Mouse (Mus musculus): ENCODE measurements around the gene H2-M5. TPM values are rescaled to one million over a fixed set of nuclear protein-coding genes. Genes with fewer than 3 reads are reported as not detected.
"Not testable (repeated sequence)": the region's sequence is repeated elsewhere in the genome, so short reads cannot be mapped to it uniquely, and the experiment has no call there.

Gene H2-M5
- polyA plus RNA-seq (2014; fragmentation: Nextera tagmentation; extraction: Ambion mirVana): 0.17 and 0.22 TPM in 2 replicates

GRCm38 (mm10) chr17:36989437-36989836 is at the start of gene H2-M5:
Gene H2-M5, minus strand, starts transcription at chr17:36989537.
- ATAC-seq (ENCODE audit: insufficient read depth): no peak
- H3K4me2 ChIP-seq: peak within 1 kb of the TSS; percentile 44
- H3K9me3 ChIP-seq (ENCODE audit: low read depth, low read length): no peaks in the 10 kb centered on the region
- peaks cover 13% of the 10 kb centered on the region; the same call in 1 of the 2 replicates for H3K27me3 ChIP-seq (ENCODE audit: insufficient read depth, low read length)
- no peak within 1 kb of the TSS for H3K9ac ChIP-seq
- no peak within 1 kb of the TSS for H3K4me3 ChIP-seq (ENCODE audit: low read depth, low read length)
- H3K4me1 ChIP-seq (ENCODE audit: insufficient read depth): no peaks in the 10 kb centered on the region
- TF ChIP-seq CTCF (IDR thresholded peaks at IDR 0.05; ENCODE audit: low read depth): no peak
- 21% methylated on average over 5 of the region's 5 CpGs for WGBS
- H3K27ac ChIP-seq (ENCODE audit: low read depth): no peak within 1 kb of the TSS
- DNase-seq: no peak
- no peaks in the 10 kb centered on the region for H3K36me3 ChIP-seq (ENCODE audit: insufficient read depth)

GRCm38 (mm10) chr17:37029162-37029561 is 39.8 kb upstream of the H2-M5 start:
- Histone ChIP-seq H3K27me3 (ENCODE audit: insufficient read depth, low read length) (no peaks in the 10 kb centered on the region), H3K27ac (ENCODE audit: low read depth) (peak overlapping the region; percentile 97), H3K36me3 (ENCODE audit: insufficient read depth) (no peaks in the 10 kb centered on the region), H3K9ac (0 out of 2 replicates have a peak overlapping the region, but pooled peaks have one; percentile 47), H3K4me3 (ENCODE audit: low read depth, low read length) (peak overlapping the region; percentile 41), H3K4me2 (peak overlapping the region; percentile 60), H3K4me1 (ENCODE audit: insufficient read depth) (no peaks in the 10 kb centered on the region), H3K9me3 (ENCODE audit: low read depth, low read length) (no peaks in the 10 kb centered on the region)
- 63% methylated on average over 8 of the region's 8 CpGs for WGBS
- DNase-seq (no peak), ATAC-seq (ENCODE audit: insufficient read depth) (peak; percentile 13; the same call in 1 of the 2 replicates)
- TF ChIP-seq CTCF (IDR thresholded peaks at IDR 0.05; ENCODE audit: low read depth): no peak

- WGBS: under 1% methylated on average over 14 of the region's 14 CpGs
- Histone ChIP-seq H3K4me1 (ENCODE audit: insufficient read depth) (no peaks in the 10 kb centered on the region), H3K27ac (ENCODE audit: low read depth) (peak overlapping the region; percentile 97), H3K4me2 (peak overlapping the region; percentile 60), H3K36me3 (ENCODE audit: insufficient read depth) (no peaks in the 10 kb centered on the region), H3K9ac (peak overlapping the region; percentile 47), H3K27me3 (ENCODE audit: insufficient read depth, low read length) (no peaks in the 10 kb centered on the region), H3K9me3 (ENCODE audit: low read depth, low read length) (no peaks in the 10 kb centered on the region), H3K4me3 (ENCODE audit: low read depth, low read length) (peak overlapping the region; percentile 41)
- DNase-seq (peak; percentile 98), ATAC-seq (ENCODE audit: insufficient read depth) (peak; percentile 99)
- TF ChIP-seq CTCF (IDR thresholded peaks at IDR 0.05; ENCODE audit: low read depth): no peak
Measured at GRCm38 (mm10) chr17:37028683-37029120, 39.4 kb upstream of the H2-M5 start.

- peak; percentile 62 for ATAC-seq (ENCODE audit: insufficient read depth)
Measured at GRCm38 (mm10) chr17:37028212-37028611, 38.9 kb upstream of the H2-M5 start.

GRCm38 (mm10) chr17:37027486-37027885 is 38.1 kb upstream of the H2-M5 start:
- H3K9ac ChIP-seq: no peak overlapping the region
- no peaks in the 10 kb centered on the region for H3K9me3 ChIP-seq (ENCODE audit: low read depth, low read length)
- no peaks in the 10 kb centered on the region for H3K36me3 ChIP-seq (ENCODE audit: insufficient read depth)
- H3K4me2 ChIP-seq: no peak overlapping the region
- H3K27ac ChIP-seq (ENCODE audit: low read depth): peak overlapping the region; percentile 97
- 93% methylated on average over 4 of the region's 4 CpGs for WGBS
- ATAC-seq (ENCODE audit: insufficient read depth): no peak
- no peaks in the 10 kb centered on the region for H3K4me1 ChIP-seq (ENCODE audit: insufficient read depth)
- H3K4me3 ChIP-seq (ENCODE audit: low read depth, low read length): no peak overlapping the region
- no peak for DNase-seq
- no peak for TF ChIP-seq CTCF (IDR thresholded peaks at IDR 0.05; ENCODE audit: low read depth)
- no peaks in the 10 kb centered on the region for H3K27me3 ChIP-seq (ENCODE audit: insufficient read depth, low read length)

More at GRCm38 (mm10) chr17:37028212-37028611, 38.9 kb upstream of the H2-M5 start:
- H3K9ac ChIP-seq: peak overlapping the region; percentile 47
- WGBS: 2% methylated on average over 10 of the region's 10 CpGs
- no peak for TF ChIP-seq CTCF (IDR thresholded peaks at IDR 0.05; ENCODE audit: low read depth)
- H3K27ac ChIP-seq (ENCODE audit: low read depth): peak overlapping the region; percentile 97
- H3K4me3 ChIP-seq (ENCODE audit: low read depth, low read length): peak overlapping the region; percentile 41
- H3K27me3 ChIP-seq (ENCODE audit: insufficient read depth, low read length): no peaks in the 10 kb centered on the region
- H3K4me2 ChIP-seq: peak overlapping the region; percentile 60
- DNase-seq: no peak
- H3K36me3 ChIP-seq (ENCODE audit: insufficient read depth): no peaks in the 10 kb centered on the region
- H3K9me3 ChIP-seq (ENCODE audit: low read depth, low read length): no peaks in the 10 kb centered on the region
- no peaks in the 10 kb centered on the region for H3K4me1 ChIP-seq (ENCODE audit: insufficient read depth)

- WGBS: 82% methylated on average over 2 of the region's 2 CpGs
- Histone ChIP-seq H3K36me3 (ENCODE audit: insufficient read depth) (no peaks in the 10 kb centered on the region), H3K9me3 (ENCODE audit: low read depth, low read length) (no peaks in the 10 kb centered on the region), H3K27ac (ENCODE audit: low read depth) (no peak overlapping the region), H3K27me3 (ENCODE audit: insufficient read depth, low read length) (no peaks in the 10 kb centered on the region), H3K9ac (no peak overlapping the region), H3K4me3 (ENCODE audit: low read depth, low read length) (no peak overlapping the region), H3K4me1 (ENCODE audit: insufficient read depth) (no peaks in the 10 kb centered on the region), H3K4me2 (no peak overlapping the region)
- DNase-seq (no peak), ATAC-seq (ENCODE audit: insufficient read depth) (no peak)
- TF ChIP-seq CTCF (IDR thresholded peaks at IDR 0.05; ENCODE audit: low read depth): no peak
Measured at GRCm38 (mm10) chr17:37026425-37026824, 37.1 kb upstream of the H2-M5 start.

GRCm38 (mm10) chr17:37022628-37023576 is 33.6 kb upstream of the H2-M5 start, which contains the start of gene Mog:
Gene Mog, minus strand, starts transcription at chr17:37023398.
- TF ChIP-seq CTCF (IDR thresholded peaks at IDR 0.05; ENCODE audit: low read depth): no peak
- Histone ChIP-seq H3K9me3 (ENCODE audit: low read depth, low read length) (no peaks in the 10 kb centered on the region), H3K4me2 (no peak within 1 kb of the TSS), H3K27me3 (ENCODE audit: insufficient read depth, low read length) (no peaks in the 10 kb centered on the region), H3K4me3 (ENCODE audit: low read depth, low read length) (no peak within 1 kb of the TSS), H3K27ac (ENCODE audit: low read depth) (no peak within 1 kb of the TSS), H3K36me3 (ENCODE audit: insufficient read depth) (no peaks in the 10 kb centered on the region), H3K4me1 (ENCODE audit: insufficient read depth) (no peaks in the 10 kb centered on the region), H3K9ac (no peak within 1 kb of the TSS)
- WGBS: 66% methylated on average over 9 of the region's 9 CpGs
- no peak for ATAC-seq (ENCODE audit: insufficient read depth)
- DNase-seq: no peak

GRCm38 (mm10) chr17:37019242-37019641 is 29.9 kb upstream of the H2-M5 start:
- not testable (repeated sequence) for H3K9me3 ChIP-seq (ENCODE audit: low read depth, low read length); H3K4me2 ChIP-seq; H3K27ac ChIP-seq (ENCODE audit: low read depth); H3K9ac ChIP-seq; H3K36me3 ChIP-seq (ENCODE audit: insufficient read depth); DNase-seq; ATAC-seq (ENCODE audit: insufficient read depth); H3K27me3 ChIP-seq (ENCODE audit: insufficient read depth, low read length); H3K4me3 ChIP-seq (ENCODE audit: low read depth, low read length); H3K4me1 ChIP-seq (ENCODE audit: insufficient read depth)
- WGBS: 94% methylated on average over 5 of the region's 5 CpGs
